Mouse (Mus musculus): ENCODE results near the gene Ccdc13. TPM values are rescaled to one million over a fixed set of nuclear protein-coding genes. Genes with fewer than 3 reads are reported as not detected.

Ccdc13 gene
- polyA plus RNA-seq, 1 experiment from 2014 or later: 3.6 TPM

- H3K27me3 ChIP-seq (ENCODE audit: control insufficient read depth, insufficient read depth, low read length): no peaks in the 10 kb centered on the region
- DNase-seq (ENCODE audit: low spot score): peak; percentile 80
- no peak overlapping the region for H3K4me2 ChIP-seq (ENCODE audit: low read depth)
- H3K4me3 ChIP-seq (ENCODE audit: low read depth, low read length): no peak overlapping the region
- no peak overlapping the region for H3K9ac ChIP-seq (ENCODE audit: low read length)
- H3K27ac ChIP-seq (ENCODE audit: low read depth, low read length): no peak overlapping the region
- no peak; the same call in 1 of the 2 replicates for ATAC-seq (ENCODE audit: insufficient read depth, low FRiP score, low TSS enrichment)
- no peaks in the 10 kb centered on the region for H3K4me1 ChIP-seq (ENCODE audit: control insufficient read depth, insufficient read depth, low read length)
- H3K9me3 ChIP-seq (ENCODE audit: control insufficient read depth, low read length): no peaks in the 10 kb centered on the region
- WGBS: 35% methylated on average over 6 of the region's 6 CpGs
- no peaks in the 10 kb centered on the region for H3K36me3 ChIP-seq (ENCODE audit: control insufficient read depth, insufficient read depth, low read length)
These were observed 8.3 kb downstream of the Ccdc13 start for GRCm38 (mm10) chr9:121830956-121831293.

GRCm38 (mm10) chr9:121830243-121830955 lies 8.9 kb downstream of the Ccdc13 start:
- Histone ChIP-seq H3K4me2 (ENCODE audit: low read depth) (no peak overlapping the region), H3K27ac (ENCODE audit: low read depth, low read length) (no peak overlapping the region), H3K4me3 (ENCODE audit: low read depth, low read length) (no peak overlapping the region), H3K9me3 (ENCODE audit: control insufficient read depth, low read length) (no peaks in the 10 kb centered on the region), H3K27me3 (ENCODE audit: control insufficient read depth, insufficient read depth, low read length) (no peaks in the 10 kb centered on the region), H3K4me1 (ENCODE audit: control insufficient read depth, insufficient read depth, low read length) (no peaks in the 10 kb centered on the region), H3K36me3 (ENCODE audit: control insufficient read depth, insufficient read depth, low read length) (no peaks in the 10 kb centered on the region), H3K9ac (ENCODE audit: low read length) (no peak overlapping the region)
- DNase-seq (ENCODE audit: low spot score) (peak; percentile 40), ATAC-seq (ENCODE audit: insufficient read depth, low FRiP score, low TSS enrichment) (no peak)
- WGBS: 77% methylated on average over 6 of the region's 6 CpGs

- no peak overlapping the region for H3K4me3 ChIP-seq (ENCODE audit: low read depth, low read length)
- H3K9me3 ChIP-seq (ENCODE audit: control insufficient read depth, low read length): no peaks in the 10 kb centered on the region
- no peak overlapping the region for H3K9ac ChIP-seq (ENCODE audit: low read length)
- no peaks in the 10 kb centered on the region for H3K27me3 ChIP-seq (ENCODE audit: control insufficient read depth, insufficient read depth, low read length)
- no peak for ATAC-seq (ENCODE audit: insufficient read depth, low FRiP score, low TSS enrichment)
- WGBS: 78% methylated on average over 7 of the region's 7 CpGs
- H3K27ac ChIP-seq (ENCODE audit: low read depth, low read length): no peak overlapping the region
- no peak for DNase-seq (ENCODE audit: low spot score)
- no peak overlapping the region for H3K4me2 ChIP-seq (ENCODE audit: low read depth)
- H3K36me3 ChIP-seq (ENCODE audit: control insufficient read depth, insufficient read depth, low read length): no peaks in the 10 kb centered on the region
- no peaks in the 10 kb centered on the region for H3K4me1 ChIP-seq (ENCODE audit: control insufficient read depth, insufficient read depth, low read length)
These were observed 9.8 kb downstream of the Ccdc13 start for GRCm38 (mm10) chr9:121829270-121829992.

GRCm38 (mm10) chr9:121828314-121828713 lies 10.9 kb downstream of the Ccdc13 start:
- no peak for ATAC-seq (ENCODE audit: insufficient read depth, low FRiP score, low TSS enrichment)
- WGBS: 85% methylated on average over 6 of the region's 6 CpGs
- H3K9me3 ChIP-seq (ENCODE audit: control insufficient read depth, low read length): no peaks in the 10 kb centered on the region

GRCm38 (mm10) chr9:121826356-121826755 lies 12.9 kb downstream of the Ccdc13 start:
- ATAC-seq (ENCODE audit: insufficient read depth, low FRiP score, low TSS enrichment): no peak
- no peak for DNase-seq (ENCODE audit: low spot score)
- Histone ChIP-seq H3K36me3 (ENCODE audit: control insufficient read depth, insufficient read depth, low read length) (no peaks in the 10 kb centered on the region), H3K27ac (ENCODE audit: low read depth, low read length) (no peak overlapping the region), H3K4me2 (ENCODE audit: low read depth) (no peak overlapping the region), H3K4me1 (ENCODE audit: control insufficient read depth, insufficient read depth, low read length) (peaks cover 2% of the 10 kb centered on the region; the same call in 1 of the 2 replicates), H3K4me3 (ENCODE audit: low read depth, low read length) (no peak overlapping the region), H3K27me3 (ENCODE audit: control insufficient read depth, insufficient read depth, low read length) (no peaks in the 10 kb centered on the region), H3K9me3 (ENCODE audit: control insufficient read depth, low read length) (no peaks in the 10 kb centered on the region), H3K9ac (ENCODE audit: low read length) (no peak overlapping the region)
- WGBS: 92% methylated on average over 3 of the region's 3 CpGs

More at GRCm38 (mm10) chr9:121828314-121828713, 10.9 kb downstream of the Ccdc13 start:
- H3K4me2 ChIP-seq (ENCODE audit: low read depth): no peak overlapping the region
- H3K36me3 ChIP-seq (ENCODE audit: control insufficient read depth, insufficient read depth, low read length): no peaks in the 10 kb centered on the region
- H3K27ac ChIP-seq (ENCODE audit: low read depth, low read length): no peak overlapping the region
- no peak overlapping the region for H3K9ac ChIP-seq (ENCODE audit: low read length)
- DNase-seq (ENCODE audit: low spot score): no peak
- no peak overlapping the region for H3K4me3 ChIP-seq (ENCODE audit: low read depth, low read length)
- H3K4me1 ChIP-seq (ENCODE audit: control insufficient read depth, insufficient read depth, low read length): no peaks in the 10 kb centered on the region
- H3K27me3 ChIP-seq (ENCODE audit: control insufficient read depth, insufficient read depth, low read length): no peaks in the 10 kb centered on the region

GRCm38 (mm10) chr9:121823991-121824390 lies 15.3 kb downstream of the Ccdc13 start:
- Histone ChIP-seq H3K4me1 (ENCODE audit: control insufficient read depth, insufficient read depth, low read length) (peaks cover 2% of the 10 kb centered on the region; the same call in 1 of the 2 replicates), H3K4me2 (ENCODE audit: low read depth) (no peak overlapping the region), H3K9ac (ENCODE audit: low read length) (no peak overlapping the region), H3K27me3 (ENCODE audit: control insufficient read depth, insufficient read depth, low read length) (no peaks in the 10 kb centered on the region), H3K4me3 (ENCODE audit: low read depth, low read length) (no peak overlapping the region), H3K9me3 (ENCODE audit: control insufficient read depth, low read length) (no peaks in the 10 kb centered on the region), H3K36me3 (ENCODE audit: control insufficient read depth, insufficient read depth, low read length) (no peaks in the 10 kb centered on the region), H3K27ac (ENCODE audit: low read depth, low read length) (no peak overlapping the region)
- ATAC-seq (ENCODE audit: insufficient read depth, low FRiP score, low TSS enrichment): no peak
- DNase-seq (ENCODE audit: low spot score): no peak
- 85% methylated on average over 7 of the region's 7 CpGs for WGBS

GRCm38 (mm10) chr9:121823051-121823450 lies 16.2 kb downstream of the Ccdc13 start:
- H3K4me2 ChIP-seq (ENCODE audit: low read depth): no peak overlapping the region
- peaks cover 2% of the 10 kb centered on the region; the same call in 1 of the 2 replicates for H3K4me1 ChIP-seq (ENCODE audit: control insufficient read depth, insufficient read depth, low read length)
- no peaks in the 10 kb centered on the region for H3K27me3 ChIP-seq (ENCODE audit: control insufficient read depth, insufficient read depth, low read length)
- H3K4me3 ChIP-seq (ENCODE audit: low read depth, low read length): no peak overlapping the region
- ATAC-seq (ENCODE audit: insufficient read depth, low FRiP score, low TSS enrichment): no peak
- DNase-seq (ENCODE audit: low spot score): no peak
- H3K9ac ChIP-seq (ENCODE audit: low read length): no peak overlapping the region
- H3K9me3 ChIP-seq (ENCODE audit: control insufficient read depth, low read length): no peaks in the 10 kb centered on the region
- no peak overlapping the region for H3K27ac ChIP-seq (ENCODE audit: low read depth, low read length)
- 95% methylated on average over 1 of the region's 1 CpGs for WGBS
- no peaks in the 10 kb centered on the region for H3K36me3 ChIP-seq (ENCODE audit: control insufficient read depth, insufficient read depth, low read length)

- no peak overlapping the region for H3K4me3 ChIP-seq (ENCODE audit: low read depth, low read length)
- no peaks in the 10 kb centered on the region for H3K9me3 ChIP-seq (ENCODE audit: control insufficient read depth, low read length)
- H3K9ac ChIP-seq (ENCODE audit: low read length): no peak overlapping the region
- peaks cover 2% of the 10 kb centered on the region; the same call in 1 of the 2 replicates for H3K4me1 ChIP-seq (ENCODE audit: control insufficient read depth, insufficient read depth, low read length)
- ATAC-seq (ENCODE audit: insufficient read depth, low FRiP score, low TSS enrichment): 0 out of 2 replicates have a peak, but pooled peaks have one; percentile 16
- no peak overlapping the region for H3K27ac ChIP-seq (ENCODE audit: low read depth, low read length)
- H3K27me3 ChIP-seq (ENCODE audit: control insufficient read depth, insufficient read depth, low read length): no peaks in the 10 kb centered on the region
- no peaks in the 10 kb centered on the region for H3K36me3 ChIP-seq (ENCODE audit: control insufficient read depth, insufficient read depth, low read length)
- H3K4me2 ChIP-seq (ENCODE audit: low read depth): no peak overlapping the region
- WGBS: 72% methylated on average over 6 of the region's 6 CpGs
- no peak for DNase-seq (ENCODE audit: low spot score)
These were observed 16.7 kb downstream of the Ccdc13 start for GRCm38 (mm10) chr9:121822585-121822991.

GRCm38 (mm10) chr9:121820765-121821164 lies 18.5 kb downstream of the Ccdc13 start:
- Histone ChIP-seq H3K27ac (ENCODE audit: low read depth, low read length) (no peak overlapping the region), H3K36me3 (ENCODE audit: control insufficient read depth, insufficient read depth, low read length) (no peaks in the 10 kb centered on the region), H3K27me3 (ENCODE audit: control insufficient read depth, insufficient read depth, low read length) (no peaks in the 10 kb centered on the region), H3K4me1 (ENCODE audit: control insufficient read depth, insufficient read depth, low read length) (peaks cover 2% of the 10 kb centered on the region; the same call in 1 of the 2 replicates), H3K9ac (ENCODE audit: low read length) (no peak overlapping the region), H3K4me2 (ENCODE audit: low read depth) (no peak overlapping the region), H3K4me3 (ENCODE audit: low read depth, low read length) (no peak overlapping the region), H3K9me3 (ENCODE audit: control insufficient read depth, low read length) (no peaks in the 10 kb centered on the region)
- DNase-seq (ENCODE audit: low spot score) (no peak), ATAC-seq (ENCODE audit: insufficient read depth, low FRiP score, low TSS enrichment) (no peak)
- WGBS: 78% methylated on average over 5 of the region's 5 CpGs

All from neural tube, embryonic 11.5 days (tissue).